Comparison of ENCODE assay signal across 7 mouse cellular contexts in the genomic region with DNA sequence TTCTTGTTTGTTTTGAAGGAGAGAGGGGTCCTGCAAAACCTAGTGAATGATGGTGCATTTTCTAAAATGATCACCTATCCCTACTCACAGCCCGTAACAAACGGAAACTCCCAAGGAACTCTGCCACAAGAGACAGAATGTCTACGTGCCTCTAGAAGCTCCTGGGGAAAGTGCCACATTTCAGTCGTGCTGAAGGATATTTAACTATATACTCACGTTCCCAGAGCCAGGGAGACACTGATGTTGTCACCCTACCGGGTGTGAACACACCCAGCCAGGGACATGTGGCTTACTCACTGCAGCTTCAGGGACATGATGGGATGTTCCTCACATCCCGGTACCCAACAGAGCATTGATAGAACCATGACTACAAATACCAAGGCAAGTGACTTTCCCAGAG.
DNase-seq lines count a peak whose midpoint lies in the region; ATAC-seq and TF ChIP-seq lines count a peak whose summit lies in the region.

No protein-coding gene starts in this region.

- no peak for DNase-seq in intestine, embryonic 14.5 days (ENCODE audit: low spot score)
- peak; percentile 2 for DNase-seq in right cerebral cortex, adult 18-20 months
- DNase-seq in right cerebral cortex, postnatal 14 days = no peak
- DNase-seq in gastrocnemius, postnatal 25 days = no peak

- H3K9ac ChIP-seq in intestine, embryonic 14.5 days (ENCODE audit: low read length) = no peak overlapping the region
- no peak overlapping the region for H3K9ac ChIP-seq in intestine, postnatal 0 days (ENCODE audit: low read depth, low read length)
- H3K9ac ChIP-seq in hindbrain, embryonic 12.5 days = no peak overlapping the region
- H3K9ac ChIP-seq in neural tube, embryonic 15.5 days (replicated peaks) = no peak overlapping the region

- ATAC-seq in intestine, embryonic 14.5 days (replicated peaks; ENCODE audit: low FRiP score, low TSS enrichment, low read depth) = no peak
- no peak for ATAC-seq in intestine, postnatal 0 days
- no peak for ATAC-seq in hindbrain, embryonic 12.5 days (ENCODE audit: low FRiP score)
- ATAC-seq in neural tube, embryonic 15.5 days (ENCODE audit: low FRiP score) = no peak

- H3K36me3 ChIP-seq in intestine, embryonic 14.5 days (ENCODE audit: control insufficient read depth, insufficient read depth, low read length) = no peaks in the 10 kb centered on the region
- no peaks in the 10 kb centered on the region for H3K36me3 ChIP-seq in intestine, postnatal 0 days (ENCODE audit: control insufficient read depth, insufficient read depth)
- no peaks in the 10 kb centered on the region for H3K36me3 ChIP-seq in hindbrain, embryonic 12.5 days
- H3K36me3 ChIP-seq in neural tube, embryonic 15.5 days = no peaks in the 10 kb centered on the region

- H3K27me3 ChIP-seq in intestine, embryonic 14.5 days (replicated peaks; ENCODE audit: control insufficient read depth, insufficient read depth, low read length) = no peaks in the 10 kb centered on the region
- H3K27me3 ChIP-seq in intestine, postnatal 0 days (replicated peaks; ENCODE audit: control insufficient read depth, insufficient read depth, low read length) = no peaks in the 10 kb centered on the region
- H3K27me3 ChIP-seq in hindbrain, embryonic 12.5 days = peaks cover 6% of the 10 kb centered on the region; the same call in 1 of the 2 replicates
- H3K27me3 ChIP-seq in neural tube, embryonic 15.5 days (replicated peaks) = no peaks in the 10 kb centered on the region; the same call in 1 of the 2 replicates

- H3K9me3 ChIP-seq in intestine, embryonic 14.5 days (ENCODE audit: control insufficient read depth, low read length) = no peaks in the 10 kb centered on the region
- no peaks in the 10 kb centered on the region for H3K9me3 ChIP-seq in intestine, postnatal 0 days (ENCODE audit: control insufficient read depth)
- H3K9me3 ChIP-seq in hindbrain, embryonic 12.5 days (replicated peaks) = no peaks in the 10 kb centered on the region
- no peaks in the 10 kb centered on the region for H3K9me3 ChIP-seq in neural tube, embryonic 15.5 days (replicated peaks)

- H3K4me1 ChIP-seq in intestine, embryonic 14.5 days (replicated peaks; ENCODE audit: control insufficient read depth, insufficient read depth, low read length) = 0 out of 2 replicates have a peak, but pooled peaks cover 8% of the 10 kb centered on the region
- H3K4me1 ChIP-seq in intestine, postnatal 0 days (replicated peaks; ENCODE audit: control insufficient read depth, insufficient read depth, low read length) = no peaks in the 10 kb centered on the region
- H3K4me1 ChIP-seq in hindbrain, embryonic 12.5 days = peaks cover 15% of the 10 kb centered on the region
- peaks cover 16% of the 10 kb centered on the region for H3K4me1 ChIP-seq in neural tube, embryonic 15.5 days

- no peak for TF ChIP-seq CTCF in intestine, postnatal 0 days (IDR thresholded peaks at IDR 0.05; ENCODE audit: low read depth)

- H3K27ac ChIP-seq in intestine, embryonic 14.5 days (ENCODE audit: low read depth) = no peak overlapping the region
- no peak overlapping the region for H3K27ac ChIP-seq in intestine, postnatal 0 days (ENCODE audit: low read depth, low read length)
- H3K27ac ChIP-seq in hindbrain, embryonic 12.5 days = 0 out of 2 replicates have a peak overlapping the region, but pooled peaks have one; percentile 68
- peak overlapping the region; percentile 54 for H3K27ac ChIP-seq in neural tube, embryonic 15.5 days (replicated peaks)

- 30% methylated on average over 7 of the region's 7 CpGs for WGBS in intestine, embryonic 14.5 days
- 35% methylated on average over 7 of the region's 7 CpGs for WGBS in intestine, postnatal 0 days
- WGBS in hindbrain, embryonic 12.5 days = 26% methylated on average over 7 of the region's 7 CpGs
- WGBS in neural tube, embryonic 15.5 days = 25% methylated on average over 7 of the region's 7 CpGs

- peak overlapping the region; percentile 38 for H3K4me2 ChIP-seq in intestine, embryonic 14.5 days (ENCODE audit: low read length)
- H3K4me2 ChIP-seq in intestine, postnatal 0 days (replicated peaks; ENCODE audit: low read depth) = no peak overlapping the region
- H3K4me2 ChIP-seq in hindbrain, embryonic 12.5 days (replicated peaks) = peak overlapping the region; percentile 45; the same call in 1 of the 2 replicates
- peak overlapping the region; percentile 42 for H3K4me2 ChIP-seq in neural tube, embryonic 15.5 days

- H3K4me3 ChIP-seq in intestine, embryonic 14.5 days (ENCODE audit: low read depth, low read length) = no peak overlapping the region
- no peak overlapping the region for H3K4me3 ChIP-seq in intestine, postnatal 0 days (ENCODE audit: low read depth, low read length)
- no peak overlapping the region for H3K4me3 ChIP-seq in hindbrain, embryonic 12.5 days
- H3K4me3 ChIP-seq in neural tube, embryonic 15.5 days (replicated peaks) = no peak overlapping the region

Comparison
In these comparisons a context has a peak if more than half of its experiments do, and no peak if none do; other contexts are left out.
1. H3K27ac ChIP-seq: peak in hindbrain, embryonic 12.5 days (single experiment) and neural tube, embryonic 15.5 days (single experiment); none in intestine, embryonic 14.5 days (single experiment) and intestine, postnatal 0 days (single experiment).